Mouse (Mus musculus) limb, embryonic 11.5 days (tissue): Measurements from ENCODE around the gene Unc13c. TPM values are rescaled to one million over a fixed set of nuclear protein-coding genes. Genes with fewer than 3 reads are reported as not detected.

Experiments used
- ATAC-seq: fragments of 200-750 bp; cut with Nextera tagmentation; 2 replicates; pipeline ENCODE4 v1.8.0; 2017; ENCODE audit warnings: low read depth; ENCODE audit not compliant: insufficient number of reproducible peaks, low FRiP score, low TSS enrichment
- DNase-seq: peaks from one replicate; pipeline ENCODE4 v3.0.0-alpha.2; 2015; ENCODE audit warnings: low spot score
- H3K27ac ChIP-seq: fragments of 300-500 bp; sonication (generic); replicated peaks from 2 replicates; pipeline ENCODE4 v1.5.1; 2014; ENCODE audit warnings: low read depth, mild to moderate bottlenecking, low read length
- H3K27me3 ChIP-seq: fragments of 300-500 bp; sonication (generic); 2 replicates; pipeline ENCODE4 v1.6.1; 2014; ENCODE audit warnings: mild to moderate bottlenecking, low read length, mixed read lengths; ENCODE audit not compliant: control insufficient read depth, insufficient read depth
- H3K36me3 ChIP-seq: fragments of 300-500 bp; sonication (generic); 2 replicates; pipeline ENCODE4 v1.6.1; 2014; ENCODE audit warnings: mild to moderate bottlenecking, low read length, moderate library complexity, mixed read lengths; ENCODE audit not compliant: control insufficient read depth, insufficient read depth
- H3K4me1 ChIP-seq: fragments of 300-500 bp; sonication (generic); 2 replicates; pipeline ENCODE4 v1.6.1; 2014; ENCODE audit warnings: low read length, mixed read lengths; ENCODE audit not compliant: control insufficient read depth, insufficient read depth
- H3K4me2 ChIP-seq: fragments of 300-500 bp; sonication (generic); 2 replicates; pipeline ENCODE4 v1.6.1; 2014; ENCODE audit warnings: low read depth, mild to moderate bottlenecking, moderate library complexity; ENCODE audit not compliant: severe bottlenecking
- H3K4me3 ChIP-seq: fragments of 300-500 bp; sonication (generic); 2 replicates; pipeline ENCODE4 v1.5.1; 2014; ENCODE audit warnings: low read depth, low read length
- H3K9ac ChIP-seq: fragments of 300-500 bp; sonication (generic); 2 replicates; pipeline ENCODE4 v1.6.1; 2014; ENCODE audit warnings: mild to moderate bottlenecking, low read length
- H3K9me3 ChIP-seq: fragments of 300-500 bp; sonication (generic); 2 replicates; pipeline ENCODE4 v1.6.1; 2016; ENCODE audit warnings: low read length; ENCODE audit not compliant: control insufficient read depth
- WGBS: fragments of 180-500 bp; shearing (Covaris S2); extraction: QIAGEN DNeasy Blood & Tissue Kit; methylation state at CpG from one replicate; pipeline ENCODE4 v1.1.7; 2014; 5-methylcytosine and 5-hydroxymethylcytosine counted together
- polyA plus RNA-seq: library from polyadenylated mRNA; unstranded; fragments of >200 nt; fragmentation: Nextera tagmentation; extraction: Ambion mirVana; gene quantifications from 2 replicates; pipeline ENCODE4 v1.2.1, GENCODE M21; 2014

The Unc13c gene
- polyA plus RNA-seq, 1 experiment from 2014 or later = 0.19 TPM

DNA sequence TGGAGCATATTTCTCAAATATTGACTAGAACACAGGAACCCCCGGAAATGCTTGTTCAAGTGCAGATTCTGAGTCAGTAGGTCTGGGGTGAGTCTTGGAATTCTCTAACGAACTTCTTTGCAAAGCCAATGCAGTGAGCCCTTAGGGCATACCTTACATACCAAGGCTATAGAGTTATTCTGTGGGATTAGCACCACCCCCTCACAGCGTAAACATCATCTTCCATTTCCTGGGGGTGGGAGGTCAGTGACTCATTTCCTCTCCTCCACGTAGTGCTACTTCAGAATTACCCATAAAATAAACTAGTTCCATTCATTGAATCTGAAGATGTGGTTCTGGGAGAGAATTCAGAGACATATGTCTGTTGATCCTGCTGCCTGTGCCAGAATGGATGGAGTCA is 62.8 kb downstream of the Unc13c start:
- DNase-seq = no peak
- H3K9ac ChIP-seq = no peak overlapping the region
- no peak overlapping the region for H3K27ac ChIP-seq
- no peaks in the 10 kb centered on the region for H3K4me1 ChIP-seq
- H3K4me3 ChIP-seq = no peak overlapping the region
- ATAC-seq = no peak
- WGBS = 55% methylated on average over 4 of the region's 4 CpGs
- H3K36me3 ChIP-seq = no peaks in the 10 kb centered on the region
- no peaks in the 10 kb centered on the region for H3K27me3 ChIP-seq
- H3K9me3 ChIP-seq = no peaks in the 10 kb centered on the region
- no peak overlapping the region for H3K4me2 ChIP-seq

DNA sequence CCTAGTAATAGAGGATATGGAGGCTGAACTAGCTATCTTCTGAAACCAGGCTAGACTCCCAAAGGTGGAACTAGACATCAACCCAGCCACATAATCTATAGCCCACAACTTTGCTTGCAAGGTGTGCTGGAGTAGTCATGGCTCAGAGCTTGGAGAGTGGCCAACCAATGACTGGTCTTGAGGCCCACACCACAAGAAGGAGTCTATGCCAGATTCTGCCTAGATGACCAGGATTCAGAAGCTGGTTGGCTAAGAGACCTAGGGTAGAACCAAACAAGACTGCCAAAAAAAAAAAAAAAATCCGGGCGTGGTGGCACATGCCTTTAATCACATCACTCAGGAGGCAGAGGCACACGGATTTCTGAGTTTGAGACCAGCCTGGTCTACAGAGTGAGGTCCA is 70.2 kb downstream of the Unc13c start:
- Histone ChIP-seq H3K4me1 (no peaks in the 10 kb centered on the region), H3K36me3 (no peaks in the 10 kb centered on the region), H3K27me3 (no peaks in the 10 kb centered on the region), H3K4me3 (no peak overlapping the region), H3K9ac (no peak overlapping the region), H3K27ac (no peak overlapping the region), H3K4me2 (no peak overlapping the region), H3K9me3 (no peaks in the 10 kb centered on the region)
- ATAC-seq (no peak), DNase-seq (no peak)
- 83% methylated on average over 3 of the region's 3 CpGs for WGBS

DNA sequence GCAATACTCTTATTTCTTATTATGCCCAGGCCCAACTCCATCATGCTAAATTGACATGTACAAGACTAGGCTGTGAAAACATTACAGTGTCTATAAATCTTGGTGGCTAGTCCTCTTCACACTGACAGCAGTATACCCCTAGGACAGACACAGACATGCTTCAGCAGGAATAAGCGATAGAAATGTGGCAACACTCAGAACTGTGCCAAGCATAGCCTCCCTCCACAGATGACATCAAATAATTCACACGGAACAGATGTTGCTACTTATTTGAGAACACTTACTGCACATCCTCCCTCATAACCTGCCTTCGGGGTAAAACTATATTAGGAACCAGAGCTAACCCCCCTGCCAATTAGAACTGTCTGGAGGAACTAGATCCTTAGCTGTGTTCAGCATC is 72.6 kb downstream of the Unc13c start:
- Histone ChIP-seq H3K9me3 (no peaks in the 10 kb centered on the region), H3K27ac (no peak overlapping the region), H3K9ac (no peak overlapping the region), H3K36me3 (no peaks in the 10 kb centered on the region), H3K4me1 (no peaks in the 10 kb centered on the region), H3K27me3 (no peaks in the 10 kb centered on the region), H3K4me3 (no peak overlapping the region), H3K4me2 (no peak overlapping the region)
- DNase-seq (no peak), ATAC-seq (no peak)
- WGBS = 74% methylated on average over 3 of the region's 3 CpGs

DNA sequence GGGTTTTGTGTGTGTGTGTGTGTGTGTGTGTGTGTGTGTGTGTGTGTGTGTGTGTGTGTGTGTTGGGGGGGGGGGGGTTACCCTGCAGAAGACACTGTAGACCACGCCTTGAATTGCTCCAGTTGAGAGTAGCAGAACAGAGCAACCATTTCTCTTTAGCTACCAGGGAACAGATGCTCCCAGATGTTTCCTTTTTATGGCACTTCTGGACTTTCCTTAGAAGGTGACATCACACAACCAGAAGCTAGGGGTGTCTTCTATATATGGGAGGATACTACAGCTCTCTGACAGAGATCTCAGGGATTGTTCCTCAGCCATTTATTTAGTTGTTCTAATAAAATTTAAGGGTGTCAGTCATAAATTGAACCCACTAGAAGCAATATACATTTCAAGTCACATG is 85.2 kb downstream of the Unc13c start:
- H3K4me2 ChIP-seq = no peak overlapping the region
- ATAC-seq = no peak
- no peaks in the 10 kb centered on the region for H3K9me3 ChIP-seq
- H3K36me3 ChIP-seq = no peaks in the 10 kb centered on the region
- no peak for DNase-seq
- no peak overlapping the region for H3K4me3 ChIP-seq
- H3K9ac ChIP-seq = no peak overlapping the region
- H3K27ac ChIP-seq = no peak overlapping the region
- WGBS = 67% methylated on average over 1 of the region's 1 CpGs
- H3K4me1 ChIP-seq = no peaks in the 10 kb centered on the region
- H3K27me3 ChIP-seq = no peaks in the 10 kb centered on the region

DNA sequence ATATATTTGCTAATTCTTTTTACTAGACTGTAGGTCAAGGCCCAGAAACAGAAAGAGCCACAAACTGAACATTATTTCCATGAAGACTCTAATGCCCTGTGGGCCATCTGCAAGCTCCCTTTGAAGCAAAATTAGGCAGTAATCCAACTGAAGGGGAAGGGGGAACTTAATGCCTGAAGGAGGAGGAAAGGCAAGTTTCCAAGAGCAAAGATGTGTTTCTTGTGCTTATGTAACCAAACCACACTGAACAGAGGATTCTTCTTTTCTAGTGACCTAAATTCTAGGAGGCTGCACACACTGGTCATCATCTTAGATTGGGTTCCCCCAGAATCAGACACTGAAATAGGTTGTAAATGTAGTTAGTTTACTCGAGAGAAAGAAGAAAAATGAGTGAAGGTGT is 85.6 kb downstream of the Unc13c start:
- H3K9me3 ChIP-seq = no peaks in the 10 kb centered on the region
- H3K4me3 ChIP-seq = no peak overlapping the region
- DNase-seq = no peak
- ATAC-seq = no peak
- H3K27ac ChIP-seq = no peak overlapping the region
- no peaks in the 10 kb centered on the region for H3K27me3 ChIP-seq
- 67% methylated on average over 1 of the region's 1 CpGs for WGBS
- H3K36me3 ChIP-seq = no peaks in the 10 kb centered on the region
- no peak overlapping the region for H3K9ac ChIP-seq
- no peaks in the 10 kb centered on the region for H3K4me1 ChIP-seq
- H3K4me2 ChIP-seq = no peak overlapping the region

DNA sequence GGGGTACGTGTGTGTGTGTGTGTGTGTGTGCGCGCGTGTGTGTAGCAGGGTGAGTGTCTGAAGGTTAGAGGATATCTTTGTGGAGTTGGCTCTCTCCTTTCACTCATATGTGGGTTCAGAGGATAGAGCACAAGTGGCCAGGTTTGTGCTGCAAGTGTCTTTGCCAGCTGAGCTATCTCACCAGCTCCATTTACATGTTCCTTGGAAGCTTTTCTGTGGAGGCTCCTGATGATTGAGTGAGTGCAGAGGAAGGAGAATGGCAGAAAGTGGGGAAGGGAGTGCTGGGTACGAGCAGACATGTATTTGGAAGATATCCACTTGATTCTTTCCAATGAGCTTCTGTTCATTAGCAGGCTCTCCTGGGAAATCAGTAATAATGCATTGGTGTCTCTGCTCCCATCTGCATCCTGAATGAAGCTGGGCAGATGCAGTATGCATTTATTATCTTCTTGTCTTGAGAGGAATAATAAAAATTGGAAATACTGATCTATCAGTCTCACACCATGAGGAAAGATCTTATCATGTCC is 86.3 kb downstream of the Unc13c start:
- ATAC-seq = no peak
- no peaks in the 10 kb centered on the region for H3K36me3 ChIP-seq
- H3K27ac ChIP-seq = no peak overlapping the region
- no peaks in the 10 kb centered on the region for H3K9me3 ChIP-seq
- H3K4me1 ChIP-seq = no peaks in the 10 kb centered on the region
- no peak for DNase-seq
- H3K4me3 ChIP-seq = no peak overlapping the region
- WGBS = 89% methylated on average over 5 of the region's 5 CpGs
- no peak overlapping the region for H3K9ac ChIP-seq
- no peaks in the 10 kb centered on the region for H3K27me3 ChIP-seq
- H3K4me2 ChIP-seq = no peak overlapping the region

DNA sequence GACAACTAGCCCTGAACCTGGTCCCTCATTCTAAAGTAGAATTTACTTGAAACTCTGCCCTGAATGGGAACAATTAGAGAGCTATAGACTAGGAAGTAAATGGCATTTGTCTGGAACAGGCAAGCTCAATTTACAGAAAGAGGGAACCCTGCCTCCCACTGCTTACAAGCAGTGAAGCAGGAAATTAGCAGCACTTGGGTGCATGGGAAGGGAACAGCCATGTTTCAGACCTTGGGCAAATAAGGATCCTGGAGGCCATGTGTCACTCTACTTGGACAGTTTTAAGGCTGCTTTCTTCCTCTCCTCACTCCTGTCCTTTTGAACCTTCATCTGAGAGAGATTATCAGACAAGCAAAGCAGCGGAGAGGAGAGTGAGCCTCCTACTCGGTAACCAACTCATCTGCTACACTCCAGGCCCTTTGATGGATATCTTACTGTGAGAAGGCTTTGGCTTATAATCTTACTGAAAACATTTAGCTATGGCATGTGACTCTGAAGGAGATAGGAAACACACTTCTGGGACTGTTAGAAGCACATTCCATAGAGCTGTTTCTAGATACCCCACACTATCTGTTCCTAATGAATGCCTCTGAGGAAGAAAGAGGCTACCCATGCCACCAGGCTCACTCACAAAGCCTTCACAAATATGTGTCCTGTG is 101.2 kb downstream of the Unc13c start:
- H3K27ac ChIP-seq = no peak overlapping the region
- ATAC-seq = no peak

DNA sequence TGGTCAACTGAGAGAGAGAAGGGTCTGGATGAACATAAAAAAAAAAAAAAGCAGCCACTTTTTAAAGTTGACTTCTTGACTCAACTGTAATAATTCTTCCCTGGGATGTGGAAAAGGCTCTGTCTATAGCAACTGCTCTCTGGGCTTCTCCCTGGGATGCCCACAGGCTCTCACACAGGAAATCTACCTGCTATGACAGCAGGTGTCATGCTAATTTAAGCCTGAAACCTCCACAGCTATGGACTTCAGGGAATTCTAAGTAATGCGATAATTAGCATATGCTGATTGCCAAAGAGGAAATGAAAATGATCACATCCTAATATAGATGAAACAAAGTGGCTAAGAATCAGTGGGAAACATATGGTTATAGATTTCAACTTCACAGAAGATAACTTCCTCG is 102.1 kb downstream of the Unc13c start:
- Histone ChIP-seq H3K4me2 (no peak overlapping the region), H3K27me3 (no peaks in the 10 kb centered on the region), H3K27ac (no peak overlapping the region), H3K4me3 (no peak overlapping the region), H3K9ac (no peak overlapping the region), H3K4me1 (no peaks in the 10 kb centered on the region), H3K36me3 (no peaks in the 10 kb centered on the region), H3K9me3 (no peaks in the 10 kb centered on the region)
- no peak for ATAC-seq
- 79% methylated on average over 2 of the region's 2 CpGs for WGBS
- no peak for DNase-seq

More for the DNA sequence above, 101.2 kb downstream of the Unc13c start:
- H3K9ac ChIP-seq = no peak overlapping the region
- H3K4me2 ChIP-seq = no peak overlapping the region
- H3K4me1 ChIP-seq = no peaks in the 10 kb centered on the region
- 17% methylated on average over 2 of the region's 2 CpGs for WGBS
- no peaks in the 10 kb centered on the region for H3K27me3 ChIP-seq
- no peak for DNase-seq
- H3K36me3 ChIP-seq = no peaks in the 10 kb centered on the region
- no peaks in the 10 kb centered on the region for H3K9me3 ChIP-seq
- no peak overlapping the region for H3K4me3 ChIP-seq

DNA sequence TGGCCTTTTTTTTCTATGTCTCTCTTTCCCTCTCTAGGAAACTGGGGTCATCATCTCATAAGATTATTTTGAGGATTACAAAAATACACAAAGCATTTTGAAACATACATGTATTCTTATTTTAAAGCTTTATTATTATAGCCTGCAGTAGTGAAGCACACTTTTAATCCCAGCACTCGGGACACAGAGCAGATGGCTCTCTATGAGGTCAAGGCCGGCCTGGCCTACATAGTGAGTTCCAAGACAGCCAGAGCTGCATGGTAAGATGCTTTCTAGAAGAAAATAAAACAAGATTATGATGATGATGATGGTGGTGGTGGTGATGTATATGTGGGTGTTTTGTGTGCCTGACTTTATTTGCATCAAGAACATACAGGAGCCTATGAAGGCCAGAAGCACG is 109.3 kb downstream of the Unc13c start:
- Histone ChIP-seq H3K9me3 (no peaks in the 10 kb centered on the region), H3K36me3 (no peaks in the 10 kb centered on the region), H3K27me3 (no peaks in the 10 kb centered on the region), H3K4me2 (no peak overlapping the region), H3K4me3 (no peak overlapping the region), H3K4me1 (no peaks in the 10 kb centered on the region), H3K27ac (no peak overlapping the region), H3K9ac (no peak overlapping the region)
- 90% methylated on average over 3 of the region's 3 CpGs for WGBS
- DNase-seq (no peak), ATAC-seq (no peak)
